Comparison of ENCODE assay signal across 9 mouse cellular contexts in the genomic region with DNA sequence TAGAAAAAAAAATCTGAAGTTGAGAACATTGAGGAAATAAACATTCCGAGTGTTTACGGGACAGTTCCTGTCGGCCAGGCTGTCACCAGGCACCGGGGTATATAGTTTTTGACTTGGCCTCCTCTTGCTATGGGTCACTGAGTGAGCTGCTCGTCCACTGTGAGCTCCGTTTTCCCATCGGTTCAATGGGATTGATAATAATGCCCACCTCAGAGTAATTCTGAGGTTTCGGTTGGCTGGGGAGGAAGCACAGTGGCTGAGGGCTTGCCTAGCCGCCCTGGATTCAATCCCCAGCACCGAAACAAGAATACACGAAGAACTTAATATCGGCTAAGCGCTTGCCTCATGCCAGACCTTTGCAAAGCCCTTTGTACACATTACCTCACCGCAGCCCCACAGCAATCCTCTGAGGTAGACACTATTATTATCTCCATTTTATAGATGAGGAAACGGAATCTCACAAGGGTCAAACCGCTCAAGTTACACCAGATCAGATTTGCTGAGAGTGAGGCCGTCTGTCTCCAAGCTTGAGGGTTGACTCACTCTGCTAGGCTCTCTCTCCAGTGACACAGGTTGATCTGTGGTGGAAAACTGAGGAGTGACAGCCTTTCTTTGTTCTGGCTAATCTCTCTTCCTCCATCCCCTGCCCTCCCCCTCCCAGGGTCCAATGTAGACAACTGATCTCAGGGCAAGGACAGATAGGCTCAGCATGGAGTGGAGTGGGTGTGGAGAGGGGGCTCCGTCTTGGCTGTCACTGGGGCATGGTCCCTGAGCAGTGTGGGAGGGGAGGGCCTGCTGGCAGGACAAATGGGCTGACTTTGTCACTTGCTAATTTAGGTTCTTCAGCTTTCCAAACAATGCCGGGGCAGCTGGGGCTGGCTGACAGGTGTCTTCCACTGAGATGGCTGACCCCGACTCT. TPM values are rescaled to one million over a fixed set of nuclear protein-coding genes. Genes with fewer than 3 reads are reported as not detected.
A peak's percentile ranks its signal among the peaks of the same experiment; 100 is the strongest.
DNase-seq lines count a peak whose midpoint lies in the region; ATAC-seq lines count a peak whose summit lies in the region.
"Had no signal": no experiment of that assay in that cellular context is flagged by ENCODE, and none has a peak within 500 bp of the region (broad histone marks: within the 10 kb centered on the region; RNA-seq: fewer than 3 reads in every experiment).

No protein-coding gene starts in this region.

- H3K4me2 ChIP-seq in heart, embryonic 11.5 days = peak overlapping the region; percentile 72
- peak overlapping the region; percentile 41; the same call in 1 of the 2 replicates for H3K4me2 ChIP-seq in forebrain, embryonic 14.5 days (ENCODE audit: low read length)
- peak overlapping the region; percentile 46 for H3K4me2 ChIP-seq in liver, embryonic 12.5 days
- H3K4me2 ChIP-seq in neural tube, embryonic 12.5 days (replicated peaks) = peak overlapping the region; percentile 46

- H3K36me3 ChIP-seq in heart, embryonic 11.5 days (ENCODE audit: control insufficient read depth, insufficient read depth, low read length) = no peaks in the 10 kb centered on the region
- H3K36me3 ChIP-seq in forebrain, embryonic 14.5 days (ENCODE audit: control insufficient read depth, insufficient read depth, low read length) = no peaks in the 10 kb centered on the region
- H3K36me3 ChIP-seq in liver, embryonic 12.5 days = no peaks in the 10 kb centered on the region
- H3K36me3 ChIP-seq in neural tube, embryonic 12.5 days = no peaks in the 10 kb centered on the region

- ATAC-seq in heart, embryonic 11.5 days (replicated peaks; ENCODE audit: insufficient number of reproducible peaks, low FRiP score, low TSS enrichment) = peak; percentile 74
- ATAC-seq in forebrain, embryonic 14.5 days = no peak
- peak; percentile 43 for ATAC-seq in liver, embryonic 12.5 days
- no peak for ATAC-seq in neural tube, embryonic 12.5 days (ENCODE audit: low FRiP score, low read depth)

- no peaks in the 10 kb centered on the region; the same call in 1 of the 2 replicates for H3K27me3 ChIP-seq in heart, embryonic 11.5 days (ENCODE audit: control insufficient read depth, insufficient read depth, low read length)
- H3K27me3 ChIP-seq in forebrain, embryonic 14.5 days (replicated peaks; ENCODE audit: control insufficient read depth, insufficient read depth, low read length) = no peaks in the 10 kb centered on the region
- peaks cover 53% of the 10 kb centered on the region for H3K27me3 ChIP-seq in liver, embryonic 12.5 days (replicated peaks)
- 0 out of 2 replicates have a peak, but pooled peaks cover 3% of the 10 kb centered on the region for H3K27me3 ChIP-seq in neural tube, embryonic 12.5 days (replicated peaks)

- no peak for DNase-seq in heart, adult 9 months (ENCODE audit: low spot score in 2 of 2)
- DNase-seq in forebrain, embryonic 14.5 days (ENCODE audit: low spot score) = no peak
- no peak for DNase-seq in natural killer cell, adult 2 months (ENCODE audit: low spot score in 2 of 2)
- no peak for DNase-seq in thymus, postnatal 14 days
- DNase-seq in adrenal gland, postnatal 25 days = no peak

- H3K4me1 ChIP-seq in heart, embryonic 11.5 days (ENCODE audit: control insufficient read depth, insufficient read depth, low read length) = peaks cover 60% of the 10 kb centered on the region
- H3K4me1 ChIP-seq in forebrain, embryonic 14.5 days (ENCODE audit: control insufficient read depth, insufficient read depth, low read length) = 0 out of 2 replicates have a peak, but pooled peaks cover 3% of the 10 kb centered on the region
- peaks cover 39% of the 10 kb centered on the region for H3K4me1 ChIP-seq in liver, embryonic 12.5 days
- peaks cover 8% of the 10 kb centered on the region; the same call in 1 of the 2 replicates for H3K4me1 ChIP-seq in neural tube, embryonic 12.5 days

- no peaks in the 10 kb centered on the region for H3K9me3 ChIP-seq in heart, embryonic 11.5 days (replicated peaks; ENCODE audit: control insufficient read depth, low read length)
- H3K9me3 ChIP-seq in forebrain, embryonic 14.5 days (replicated peaks; ENCODE audit: control insufficient read depth, low read length) = no peaks in the 10 kb centered on the region
- no peaks in the 10 kb centered on the region for H3K9me3 ChIP-seq in liver, embryonic 12.5 days (replicated peaks)
- H3K9me3 ChIP-seq in neural tube, embryonic 12.5 days = no peaks in the 10 kb centered on the region

- 8% methylated on average over 20 of the region's 20 CpGs for whole genome bisulfite sequencing in heart, embryonic 11.5 days (ENCODE audit: insufficient replicate concordance)
- 53% methylated on average over 19 of the region's 20 CpGs for WGBS in forebrain, embryonic 14.5 days
- WGBS in liver, embryonic 12.5 days (ENCODE audit: insufficient replicate concordance) = 16% methylated on average over 20 of the region's 20 CpGs
- 56% methylated on average over 20 of the region's 20 CpGs for WGBS in neural tube, embryonic 12.5 days

- H3K4me3 ChIP-seq in heart, embryonic 11.5 days (ENCODE audit: low read depth, low read length) = peak overlapping the region; percentile 35
- H3K4me3 ChIP-seq in forebrain, embryonic 14.5 days (ENCODE audit: low read depth, low read length) = no peak overlapping the region
- H3K4me3 ChIP-seq in liver, embryonic 12.5 days = no peak overlapping the region
- no peak overlapping the region for H3K4me3 ChIP-seq in neural tube, embryonic 12.5 days

- H3K9ac ChIP-seq in heart, embryonic 11.5 days (ENCODE audit: low read depth, low read length) = peak overlapping the region; percentile 81
- no peak overlapping the region for H3K9ac ChIP-seq in forebrain, embryonic 14.5 days (ENCODE audit: low read length)
- H3K9ac ChIP-seq in liver, embryonic 12.5 days = no peak overlapping the region
- no peak overlapping the region for H3K9ac ChIP-seq in neural tube, embryonic 12.5 days

- peak overlapping the region; percentile 93 for H3K27ac ChIP-seq in heart, embryonic 11.5 days (ENCODE audit: low read depth, low read length)
- H3K27ac ChIP-seq in forebrain, embryonic 14.5 days (ENCODE audit: low read depth, low read length) = no peak overlapping the region
- H3K27ac ChIP-seq in liver, embryonic 12.5 days = no peak overlapping the region
- no peak overlapping the region for H3K27ac ChIP-seq in neural tube, embryonic 12.5 days

RNA-seq across cellular contexts. Expression of gene Tnni1, which starts 15.2 kb away (rescaled TPM):
- polyA plus RNA-seq in heart, embryonic 11.5 days (2014; fragmentation: Nextera tagmentation; extraction: Ambion mirVana) = 3,442 and 3,640 TPM in 2 replicates
- 0.39 TPM in 1 of 2 replicates, not detected in the other for polyA plus RNA-seq in forebrain, embryonic 14.5 days (2014; fragmentation: Nextera tagmentation; extraction: Ambion mirVana)
- polyA plus RNA-seq in liver, embryonic 12.5 days (2016; fragmentation: Nextera tagmentation; extraction: Ambion mirVana) = 10.5 and 12.9 TPM in 2 replicates
- 27.4 and 41.5 TPM in 2 replicates for polyA plus RNA-seq in neural tube, embryonic 12.5 days (2016; fragmentation: Nextera tagmentation; extraction: Ambion mirVana)
- not detected in 2 replicates for total RNA-seq in adrenal gland, postnatal 25 days (2021)

RNA-seq across cellular contexts. Expression of gene Lad1, which starts 23.9 kb away (rescaled TPM):
- 2.3 and 3.1 TPM in 2 replicates for polyA plus RNA-seq in heart, embryonic 11.5 days (2014; fragmentation: Nextera tagmentation; extraction: Ambion mirVana)
- polyA plus RNA-seq in forebrain, embryonic 14.5 days (2014; fragmentation: Nextera tagmentation; extraction: Ambion mirVana) = 0.19 and 0.24 TPM in 2 replicates
- 0.26 and 0.79 TPM in 2 replicates for polyA plus RNA-seq in liver, embryonic 12.5 days (2016; fragmentation: Nextera tagmentation; extraction: Ambion mirVana)
- 0.68 and 0.75 TPM in 2 replicates for polyA plus RNA-seq in neural tube, embryonic 12.5 days (2016; fragmentation: Nextera tagmentation; extraction: Ambion mirVana)
- total RNA-seq in adrenal gland, postnatal 25 days (2021) = not detected in 2 replicates
- total RNA-seq: CH12.LX had no signal

RNA-seq across cellular contexts. Expression of gene Phlda3, which starts 28.6 kb away (rescaled TPM):
- 61.5 and 68.1 TPM in 2 replicates for polyA plus RNA-seq in heart, embryonic 11.5 days (2014; fragmentation: Nextera tagmentation; extraction: Ambion mirVana)
- polyA plus RNA-seq in forebrain, embryonic 14.5 days (2014; fragmentation: Nextera tagmentation; extraction: Ambion mirVana) = 16.4 and 17.4 TPM in 2 replicates
- 11.4 and 11.9 TPM in 2 replicates for polyA plus RNA-seq in liver, embryonic 12.5 days (2016; fragmentation: Nextera tagmentation; extraction: Ambion mirVana)
- polyA plus RNA-seq in neural tube, embryonic 12.5 days (2016; fragmentation: Nextera tagmentation; extraction: Ambion mirVana) = 21.9 and 24.1 TPM in 2 replicates
- 31.3 and 35.1 TPM in 2 replicates for total RNA-seq in adrenal gland, postnatal 25 days (2021)

RNA-seq across cellular contexts. Expression of gene Tnnt2, which starts 41.7 kb away (rescaled TPM):
- polyA plus RNA-seq in heart, embryonic 11.5 days (2014; fragmentation: Nextera tagmentation; extraction: Ambion mirVana) = 3,916 and 3,947 TPM in 2 replicates
- 0.37 and 0.62 TPM in 2 replicates for polyA plus RNA-seq in forebrain, embryonic 14.5 days (2014; fragmentation: Nextera tagmentation; extraction: Ambion mirVana)
- polyA plus RNA-seq in liver, embryonic 12.5 days (2016; fragmentation: Nextera tagmentation; extraction: Ambion mirVana) = 1.5 and 3.3 TPM in 2 replicates
- polyA plus RNA-seq in neural tube, embryonic 12.5 days (2016; fragmentation: Nextera tagmentation; extraction: Ambion mirVana) = 13.3 and 19.4 TPM in 2 replicates
- total RNA-seq in adrenal gland, postnatal 25 days (2021) = 0.95 and 2.2 TPM in 2 replicates

Comparison
In these comparisons a context has a peak if more than half of its experiments do, and no peak if none do; other contexts are left out.
1. ATAC-seq: peak in heart, embryonic 11.5 days (single experiment) and liver, embryonic 12.5 days (single experiment); none in forebrain, embryonic 14.5 days (single experiment) and neural tube, embryonic 12.5 days (single experiment).
2. RNA of gene Tnni1, which starts 15.2 kb away (polyA plus RNA-seq): 3,442 to 3,640 TPM in heart, embryonic 11.5 days; 27.4 to 41.5 TPM in neural tube, embryonic 12.5 days, 10.5 to 12.9 TPM in liver, embryonic 12.5 days and 0.39 TPM in forebrain, embryonic 14.5 days; every median in the first group is over 10 times any median in the second.
3. Peak in every context shown above with its lines, with median percentiles within 50 percentile points of each other: H3K4me2 ChIP-seq.